Mouse (Mus musculus) urinary bladder, postnatal 36 days (tissue): ENCODE data around the gene Copg2.

Source experiments
- DNase-seq, 2 experiments: peaks; one replicate each; pipeline ENCODE4 v3.0.0; 2022; ENCODE audit warnings: low spot score in 2 of 2, mixed read lengths in 1 of 2

Copg2 gene

GRCm38 (mm10) chr6:30734988-30735727 lies 161.4 kb downstream of the Copg2 start:
- DNase-seq, result no peak

- DNase-seq, result no peak
Observed at GRCm38 (mm10) chr6:30734465-30734864, 162.1 kb downstream of the Copg2 start.

- DNase-seq, result no peak
Observed at GRCm38 (mm10) chr6:30732571-30733130, 163.9 kb downstream of the Copg2 start.

GRCm38 (mm10) chr6:30730301-30730971 lies 166.2 kb downstream of the Copg2 start:
- DNase-seq, result no peak

GRCm38 (mm10) chr6:30723331-30723730 lies 173.3 kb downstream of the Copg2 start, which contains the start of gene Mest:
TSS of gene Mest (plus strand) at chr6:30723547.
- DNase-seq, result no peak

GRCm38 (mm10) chr6:30722385-30723164 lies 174.0 kb downstream of the Copg2 start:
- no peak for DNase-seq

GRCm38 (mm10) chr6:30716796-30717195 lies 179.8 kb downstream of the Copg2 start:
- DNase-seq, result no peak

GRCm38 (mm10) chr6:30714891-30715471 lies 181.6 kb downstream of the Copg2 start:
- no peak for DNase-seq

- no peak for DNase-seq
Observed at GRCm38 (mm10) chr6:30713896-30714295, 182.7 kb downstream of the Copg2 start.

- DNase-seq, result no peak
Observed at GRCm38 (mm10) chr6:30713455-30713854, 183.1 kb downstream of the Copg2 start.

- no peak for DNase-seq
Observed at GRCm38 (mm10) chr6:30712484-30712883, 184.1 kb downstream of the Copg2 start.

GRCm38 (mm10) chr6:30711365-30711763 lies 185.2 kb downstream of the Copg2 start:
- no peak for DNase-seq

- DNase-seq, result no peak
Observed at GRCm38 (mm10) chr6:30710371-30711364, 185.9 kb downstream of the Copg2 start.

GRCm38 (mm10) chr6:30709115-30709514 lies 187.5 kb downstream of the Copg2 start:
- DNase-seq, result no peak

GRCm38 (mm10) chr6:30703977-30704602 lies 192.5 kb downstream of the Copg2 start:
- DNase-seq, result no peak

- DNase-seq, result no peak
Observed at GRCm38 (mm10) chr6:30703476-30703875, 193.1 kb downstream of the Copg2 start.

- DNase-seq, result no peak
Observed at GRCm38 (mm10) chr6:30702881-30703280, 193.7 kb downstream of the Copg2 start.

- DNase-seq, result no peak
Observed at GRCm38 (mm10) chr6:30700182-30700581, 196.4 kb downstream of the Copg2 start.

GRCm38 (mm10) chr6:30698036-30698435 lies 198.6 kb downstream of the Copg2 start:
- no peak for DNase-seq
